Mouse (Mus musculus) forebrain, embryonic 11.5 days (tissue): ENCODE results near the gene Gm11634. TPM values are rescaled to one million over a fixed set of nuclear protein-coding genes. Genes with fewer than 3 reads are reported as not detected.
"Not testable (repeated sequence)": the region's sequence is repeated elsewhere in the genome, so short reads cannot be mapped to it uniquely, and the experiment has no call there.

Experiments
- ATAC-seq: fragments of 200-750 bp; cut with Nextera tagmentation; replicated peaks from 2 replicates; pipeline ENCODE4 v1.8.0; 2017; ENCODE audit warnings: moderate TSS enrichment; ENCODE audit not compliant: low FRiP score
- DNase-seq: peaks from one replicate; pipeline ENCODE4 v3.0.0-alpha.2; 2017; ENCODE audit warnings: low spot score
- H3K27ac ChIP-seq: fragments of 300-500 bp; sonication (generic); 2 replicates; pipeline ENCODE4 v1.5.1; 2014; ENCODE audit warnings: low read depth, low read length
- H3K27me3 ChIP-seq: fragments of 300-500 bp; sonication (generic); 2 replicates; pipeline ENCODE4 v1.6.1; 2014; ENCODE audit warnings: mild to moderate bottlenecking, low read length, mixed read lengths; ENCODE audit not compliant: control insufficient read depth, insufficient read depth
- H3K36me3 ChIP-seq: fragments of 300-500 bp; sonication (generic); 2 replicates; pipeline ENCODE4 v1.6.1; 2014; ENCODE audit warnings: mild to moderate bottlenecking, low read length, moderate library complexity, mixed read lengths; ENCODE audit not compliant: control insufficient read depth, insufficient read depth
- H3K4me1 ChIP-seq: fragments of 300-500 bp; sonication (generic); replicated peaks from 2 replicates; pipeline ENCODE4 v1.6.1; 2014; ENCODE audit warnings: low read length, mixed read lengths; ENCODE audit not compliant: control insufficient read depth, insufficient read depth
- H3K4me2 ChIP-seq: fragments of 300-500 bp; sonication (generic); 2 replicates; pipeline ENCODE4 v1.6.1; 2014; ENCODE audit warnings: low read depth, mild to moderate bottlenecking, low read length, moderate library complexity, mixed read lengths; ENCODE audit not compliant: severe bottlenecking
- H3K4me3 ChIP-seq: fragments of 300-500 bp; sonication (generic); 2 replicates; pipeline ENCODE4 v1.5.1; 2014; ENCODE audit warnings: low read depth, low read length
- H3K9ac ChIP-seq: fragments of 300-500 bp; sonication (generic); 2 replicates; pipeline ENCODE4 v1.6.1; 2014; ENCODE audit warnings: low read length
- H3K9me3 ChIP-seq: fragments of 300-500 bp; sonication (generic); 2 replicates; pipeline ENCODE4 v1.6.1; 2016; ENCODE audit warnings: low read length, mixed read lengths; ENCODE audit not compliant: control insufficient read depth
- WGBS: fragments of 180-500 bp; shearing (Covaris S2); extraction: QIAGEN DNeasy Blood & Tissue Kit; methylation state at CpG from one replicate; pipeline ENCODE4 v1.1.7; 2014; 5-methylcytosine and 5-hydroxymethylcytosine counted together
- polyA plus RNA-seq: library from polyadenylated mRNA; unstranded; fragments of >200 nt; fragmentation: Nextera tagmentation; extraction: Ambion mirVana; gene quantifications from 2 replicates; pipeline ENCODE4 v1.2.1, GENCODE M21; 2014

Gene Gm11634
- polyA plus RNA-seq, 1 experiment from 2014 or later: 0.44 TPM

- peak; percentile 74 for ATAC-seq
- not testable (repeated sequence) for H3K27me3 ChIP-seq, H3K36me3 ChIP-seq, H3K9me3 ChIP-seq, H3K4me1 ChIP-seq
- DNase-seq: peak; percentile 89
- 6% methylated on average over 50 of the region's 53 CpGs for WGBS
- peak overlapping the region; percentile 66; the same call in 1 of the 2 replicates for H3K27ac ChIP-seq
- peak overlapping the region; percentile 25 for H3K4me3 ChIP-seq
- H3K4me2 ChIP-seq: peak overlapping the region; percentile 42
- peak overlapping the region; percentile 57 for H3K9ac ChIP-seq
Measured at GRCm38 (mm10) chr11:101640857-101641709, 42.0 kb upstream of the Gm11634 start.

DNA sequence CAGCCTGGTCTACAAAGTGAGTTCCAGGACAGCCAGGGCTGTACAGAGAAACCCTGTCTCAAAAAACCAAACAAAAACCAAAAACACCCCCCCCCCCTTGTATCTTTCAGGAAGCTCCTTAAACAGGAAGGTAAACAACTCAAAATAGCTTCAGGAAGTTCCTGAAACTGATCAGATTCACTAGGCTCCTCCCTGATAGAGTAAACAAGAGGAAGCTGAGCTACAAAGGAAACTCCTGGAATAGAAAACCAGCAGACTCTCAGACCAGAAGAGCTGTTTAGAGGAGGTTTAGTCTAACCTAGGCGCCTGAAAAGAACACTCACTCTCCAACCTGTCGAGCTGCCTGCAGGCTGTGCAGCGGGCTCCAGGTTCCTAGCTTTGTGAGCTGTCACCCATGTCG lies 40.7 kb upstream of the Gm11634 start:
- WGBS: 91% methylated on average over 4 of the region's 4 CpGs
- no peak overlapping the region for H3K4me3 ChIP-seq
- H3K27ac ChIP-seq: no peak overlapping the region
- H3K4me1 ChIP-seq: no peaks in the 10 kb centered on the region; the same call in 1 of the 2 replicates
- no peak for ATAC-seq
- DNase-seq: peak; percentile 33
- no peaks in the 10 kb centered on the region for H3K9me3 ChIP-seq
- no peak overlapping the region for H3K4me2 ChIP-seq
- no peaks in the 10 kb centered on the region for H3K27me3 ChIP-seq
- H3K36me3 ChIP-seq: no peaks in the 10 kb centered on the region
- H3K9ac ChIP-seq: no peak overlapping the region

DNA sequence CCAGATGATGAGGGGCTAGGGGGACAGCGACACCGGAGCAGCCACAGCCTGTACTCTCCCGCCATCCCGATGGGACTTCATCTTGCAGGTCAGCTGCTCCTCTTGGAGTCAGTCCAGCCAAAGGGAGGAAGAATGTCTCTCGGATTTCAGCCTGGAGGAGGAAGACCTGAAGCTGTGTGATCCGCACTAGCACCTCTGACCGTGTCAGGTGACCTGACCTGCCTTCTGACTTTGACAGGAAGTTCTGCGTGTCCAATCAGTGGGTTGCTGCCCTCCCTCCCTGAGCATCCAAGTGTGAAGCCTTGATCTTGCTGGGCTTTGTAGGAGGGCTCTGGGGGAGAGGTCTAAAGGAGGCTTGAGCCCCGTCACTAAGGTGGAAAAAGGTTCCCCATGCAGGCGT lies 36.6 kb upstream of the Gm11634 start:
- 82% methylated on average over 10 of the region's 10 CpGs for WGBS
- no peaks in the 10 kb centered on the region for H3K36me3 ChIP-seq
- no peaks in the 10 kb centered on the region for H3K9me3 ChIP-seq
- H3K4me1 ChIP-seq: no peaks in the 10 kb centered on the region; the same call in 1 of the 2 replicates
- no peak overlapping the region for H3K4me2 ChIP-seq
- no peak overlapping the region for H3K9ac ChIP-seq
- H3K27ac ChIP-seq: no peak overlapping the region
- no peak overlapping the region for H3K4me3 ChIP-seq
- ATAC-seq (no peak), DNase-seq (no peak)
- no peaks in the 10 kb centered on the region for H3K27me3 ChIP-seq

DNA sequence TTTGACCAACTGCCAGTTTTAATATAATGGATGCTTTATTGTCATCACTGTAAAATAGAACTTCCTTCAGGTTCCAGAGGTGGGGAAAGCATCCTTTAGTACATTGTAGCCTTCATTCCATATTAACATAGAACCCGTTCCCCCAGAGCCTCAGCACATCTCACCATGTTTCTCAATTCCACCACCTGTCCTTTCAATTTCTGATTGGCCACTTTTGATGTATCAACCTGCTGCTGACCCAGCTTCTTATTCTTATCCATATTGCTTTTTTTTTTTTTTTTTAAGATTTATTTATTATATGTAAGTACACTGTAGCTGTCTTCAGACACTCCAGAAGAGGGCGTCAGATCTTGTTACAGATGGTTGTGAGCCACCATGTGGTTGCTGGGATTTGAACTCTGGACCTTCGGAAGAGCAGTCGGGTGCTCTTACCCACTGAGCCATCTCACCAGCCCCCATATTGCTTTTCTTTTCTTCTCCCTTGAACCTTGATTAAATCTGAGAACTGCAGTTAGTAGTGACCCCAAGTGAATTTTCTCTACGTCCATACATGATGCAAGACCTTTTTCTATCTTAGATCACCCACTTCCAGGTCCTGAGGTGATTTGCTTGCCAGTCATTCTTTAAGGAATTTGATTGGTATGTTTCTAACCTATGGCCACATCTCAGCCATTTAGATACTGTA lies 29.8 kb upstream of the Gm11634 start:
- H3K36me3 ChIP-seq, H3K9me3 ChIP-seq, H3K4me1 ChIP-seq, ATAC-seq, H3K27ac ChIP-seq, H3K9ac ChIP-seq, H3K27me3 ChIP-seq: not testable (repeated sequence)
- Histone ChIP-seq H3K4me2 (peak overlapping the region; percentile 85), H3K4me3 (peak overlapping the region; percentile 50)
- 70% methylated on average over 4 of the region's 5 CpGs for WGBS
- peak; percentile 30 for DNase-seq

- under 1% methylated on average over 33 of the region's 33 CpGs for WGBS
- peak overlapping the region; percentile 97 for H3K27ac ChIP-seq
- H3K4me1 ChIP-seq: peaks cover 4% of the 10 kb centered on the region; the same call in 1 of the 2 replicates
- peak; percentile 95 for DNase-seq
- peak; percentile 69 for ATAC-seq
- peak overlapping the region; percentile 85 for H3K4me2 ChIP-seq
- H3K27me3 ChIP-seq: no peaks in the 10 kb centered on the region
- H3K36me3 ChIP-seq: no peaks in the 10 kb centered on the region
- peak overlapping the region; percentile 85 for H3K9ac ChIP-seq
- H3K9me3 ChIP-seq: no peaks in the 10 kb centered on the region
- H3K4me3 ChIP-seq: peak overlapping the region; percentile 50
Measured at GRCm38 (mm10) chr11:101627857-101628559, 29.0 kb upstream of the Gm11634 start.

- Histone ChIP-seq H3K27ac (peak within 1 kb of the TSS; percentile 97), H3K27me3 (no peaks in the 10 kb centered on the region), H3K36me3 (no peaks in the 10 kb centered on the region), H3K9ac (peak within 1 kb of the TSS; percentile 85), H3K4me2 (peak within 1 kb of the TSS; percentile 85), H3K4me3 (peak within 1 kb of the TSS; percentile 50), H3K9me3 (no peaks in the 10 kb centered on the region), H3K4me1 (peaks cover 4% of the 10 kb centered on the region; the same call in 1 of the 2 replicates)
- DNase-seq (peak; percentile 91), ATAC-seq (peak; percentile 87)
- WGBS: under 1% methylated on average over 32 of the region's 34 CpGs
Measured at GRCm38 (mm10) chr11:101626995-101627856, 28.2 kb upstream of the Gm11634 start, which contains the start of gene Rdm1. Rdm1 (plus strand) TSS chr11:101627195.

GRCm38 (mm10) chr11:101626649-101626994 lies 27.6 kb upstream of the Gm11634 start:
- peak overlapping the region; percentile 29 for H3K4me3 ChIP-seq
- peak overlapping the region; percentile 97 for H3K27ac ChIP-seq
- H3K4me1 ChIP-seq: peaks cover 4% of the 10 kb centered on the region; the same call in 1 of the 2 replicates
- no peaks in the 10 kb centered on the region for H3K36me3 ChIP-seq
- peak overlapping the region; percentile 85 for H3K4me2 ChIP-seq
- H3K27me3 ChIP-seq: no peaks in the 10 kb centered on the region
- H3K9me3 ChIP-seq: no peaks in the 10 kb centered on the region
- DNase-seq (peak; percentile 57), ATAC-seq (peak; percentile 45)
- WGBS: 7% methylated on average over 8 of the region's 8 CpGs
- peak overlapping the region; percentile 47 for H3K9ac ChIP-seq
